Mouse (Mus musculus): ENCODE measurements at regions not wholly inside any gene's neighbourhood (a gene's known extent, or its start where the extent isn't known, plus 50 kb on each side); places are given as distances from the start of the nearest gene placed in this dataset.

- no peak for TF ChIP-seq CTCF (IDR thresholded peaks at IDR 0.05; ENCODE audit: borderline replicate concordance, extremely low read depth, insufficient read depth, insufficient read length)
- no peak for TF ChIP-seq POLR2A (IDR thresholded peaks at IDR 0.05; ENCODE audit: borderline replicate concordance, extremely low read depth, insufficient read depth, insufficient read length, poor library complexity, severe bottlenecking)
Measured at GRCm38 (mm10) chr15:96752062-96752358, 52.5 kb upstream of the Slc38a2 start.

Measured in brain, embryonic 14.5 days (tissue).